Mouse (Mus musculus) natural killer cell, adult 2 months (primary cell): Measurements from ENCODE around the gene C130026I21Rik.
"Not testable (repeated sequence)": the region's sequence is repeated elsewhere in the genome, so short reads cannot be mapped to it uniquely, and the experiment has no call there.

ENCODE experiments used
- DNase-seq, 2 experiments: peaks; one replicate each; pipeline ENCODE4 v3.0.0; 2022; ENCODE audit warnings: low spot score in 2 of 2

The C130026I21Rik gene

DNA sequence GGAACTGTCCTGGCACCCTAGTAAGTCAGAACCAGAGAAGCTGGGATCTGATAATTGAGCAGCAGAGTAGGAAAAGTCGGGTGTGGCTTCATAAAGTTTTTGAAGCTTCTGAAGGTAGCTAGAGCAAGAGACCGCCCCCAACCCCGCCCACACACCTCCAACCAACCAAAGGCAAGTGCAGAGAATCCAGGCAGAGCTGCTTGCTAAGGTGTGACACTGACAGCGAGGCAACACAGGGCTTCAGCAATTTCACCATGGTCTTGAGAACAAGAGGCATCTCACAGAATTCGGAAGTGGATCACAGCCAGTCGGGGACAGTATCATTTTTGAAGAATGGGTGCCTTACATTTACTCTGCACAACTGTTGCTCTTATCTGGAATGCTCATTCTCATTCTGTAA lies at the start of gene C130026I21Rik:
Gene C130026I21Rik (minus strand): TSS at position 101 of the 400 bp plus-strand sequence.
- DNase-seq, result not testable (repeated sequence)

DNA sequence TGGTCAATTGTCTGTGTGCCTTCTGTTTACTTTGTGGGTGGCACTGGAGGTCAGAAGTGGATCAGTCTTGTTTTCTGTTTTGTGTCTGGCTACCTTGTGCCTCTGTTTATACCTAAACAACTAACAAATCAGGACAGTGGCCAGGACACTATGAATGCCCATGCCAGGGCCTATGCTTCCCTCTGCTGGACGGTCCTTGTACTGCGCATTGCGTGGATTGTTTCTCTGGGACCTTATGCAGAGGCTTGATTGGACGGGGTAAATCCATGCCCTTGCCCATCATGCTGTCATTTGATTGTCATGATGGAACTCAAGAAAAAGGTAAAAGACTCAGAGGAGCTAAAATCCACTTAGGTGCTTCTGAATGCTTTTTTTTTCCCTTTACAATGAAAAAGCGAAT lies 16.7 kb upstream of the C130026I21Rik start:
- DNase-seq, result peak in 1 of 2 experiments; percentile 46

DNA sequence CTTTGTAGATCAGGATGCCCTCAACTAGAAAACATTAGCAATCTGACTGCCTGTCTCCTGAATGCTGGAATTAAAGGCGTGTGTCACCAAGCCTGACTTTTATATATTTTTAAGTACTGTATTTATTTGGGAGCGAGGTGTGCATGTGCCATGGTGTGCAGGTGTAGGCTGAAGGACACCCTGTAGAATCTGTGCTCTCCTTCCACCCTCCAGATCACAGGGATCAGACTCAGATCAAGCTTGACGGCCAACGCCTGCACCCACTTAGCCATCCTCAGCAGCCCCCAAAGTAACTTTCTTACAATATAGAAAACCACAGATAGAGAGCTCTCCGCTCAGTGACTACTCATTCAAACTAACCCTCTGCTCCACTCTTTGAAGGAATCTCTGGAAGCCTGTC lies 6.1 kb upstream of the C130026I21Rik start:
- not testable (repeated sequence) for DNase-seq

DNA sequence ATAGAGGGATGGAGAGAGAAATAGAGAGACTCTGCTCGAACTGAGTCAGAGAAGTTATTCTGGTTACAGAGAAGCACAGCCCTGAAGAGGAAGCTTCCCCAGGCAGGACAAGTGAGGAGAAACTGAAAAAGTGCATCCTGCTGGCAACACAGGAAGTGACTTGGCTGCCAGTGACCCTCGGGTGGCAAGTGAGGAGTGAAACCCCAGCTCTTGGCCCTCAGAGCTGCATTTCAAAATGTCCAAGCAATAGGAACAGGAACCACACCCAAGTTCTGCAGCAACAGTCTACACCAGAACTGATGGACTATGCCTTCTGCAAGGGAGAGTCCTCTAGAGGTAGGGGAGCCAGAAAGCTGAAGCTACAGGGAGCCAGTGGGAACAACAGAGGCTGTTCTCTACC lies 11.7 kb downstream of the C130026I21Rik start:
- peak in 1 of 2 experiments; percentile 31 for DNase-seq

DNA sequence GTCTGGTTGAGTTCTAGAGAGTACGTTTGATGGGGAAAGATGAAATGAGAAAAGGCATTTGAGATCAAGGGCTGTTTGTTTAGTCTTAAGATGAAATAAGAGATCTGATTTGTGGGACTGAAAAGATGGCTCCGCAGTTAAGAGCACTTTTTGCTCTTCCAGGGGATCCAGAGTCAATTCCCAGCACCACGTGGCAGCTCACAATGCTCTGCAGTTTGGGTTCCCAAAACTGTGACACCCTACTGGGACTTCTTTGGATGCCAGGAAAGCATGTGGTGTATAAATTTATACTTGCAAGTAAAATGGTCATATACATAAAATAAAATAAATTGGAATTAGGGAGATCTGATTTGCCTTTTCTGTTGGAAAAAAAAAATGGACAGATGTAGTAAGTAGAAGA lies 15.1 kb downstream of the C130026I21Rik start:
- DNase-seq, result not testable (repeated sequence)

DNA sequence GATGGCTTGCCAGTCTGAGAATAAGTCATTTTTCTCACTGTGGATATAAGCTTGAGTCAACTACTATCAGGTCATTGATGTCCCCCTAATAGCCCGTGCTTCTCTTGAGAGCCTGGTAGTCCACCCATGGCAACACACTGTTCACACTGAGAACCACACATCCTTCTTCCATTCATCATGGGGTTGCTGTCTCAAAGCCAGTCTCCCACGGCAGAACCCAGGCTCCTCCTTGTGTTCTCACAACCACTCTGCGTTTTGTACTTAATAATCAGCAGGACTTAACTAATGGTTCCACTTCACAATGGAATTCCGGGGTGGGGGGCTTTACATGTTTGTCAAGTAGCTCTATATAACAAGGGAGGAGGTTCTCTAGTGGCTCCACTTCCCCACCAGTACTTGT lies 19.2 kb downstream of the C130026I21Rik start:
- not testable (repeated sequence) for DNase-seq

DNA sequence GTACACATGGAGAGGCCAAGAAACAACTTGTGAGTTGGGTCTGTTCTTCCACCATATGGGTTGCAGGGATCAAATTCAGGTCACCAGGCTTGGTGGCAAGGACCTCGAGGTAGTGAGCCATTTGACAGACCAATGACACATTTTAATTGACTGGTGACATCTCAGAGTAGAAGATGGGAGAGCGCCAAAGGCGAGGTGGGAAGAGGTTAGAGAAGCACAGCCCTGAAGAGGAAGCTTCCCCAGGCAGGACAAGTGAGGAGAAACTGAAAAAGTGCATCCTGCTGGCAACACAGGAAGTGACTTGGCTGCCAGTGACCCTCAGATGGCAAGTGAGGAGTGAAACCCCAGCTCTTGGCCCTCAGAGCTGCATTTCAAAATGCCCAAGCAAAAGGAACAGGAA lies 21.4 kb downstream of the C130026I21Rik start:
- DNase-seq, result not testable (repeated sequence)

DNA sequence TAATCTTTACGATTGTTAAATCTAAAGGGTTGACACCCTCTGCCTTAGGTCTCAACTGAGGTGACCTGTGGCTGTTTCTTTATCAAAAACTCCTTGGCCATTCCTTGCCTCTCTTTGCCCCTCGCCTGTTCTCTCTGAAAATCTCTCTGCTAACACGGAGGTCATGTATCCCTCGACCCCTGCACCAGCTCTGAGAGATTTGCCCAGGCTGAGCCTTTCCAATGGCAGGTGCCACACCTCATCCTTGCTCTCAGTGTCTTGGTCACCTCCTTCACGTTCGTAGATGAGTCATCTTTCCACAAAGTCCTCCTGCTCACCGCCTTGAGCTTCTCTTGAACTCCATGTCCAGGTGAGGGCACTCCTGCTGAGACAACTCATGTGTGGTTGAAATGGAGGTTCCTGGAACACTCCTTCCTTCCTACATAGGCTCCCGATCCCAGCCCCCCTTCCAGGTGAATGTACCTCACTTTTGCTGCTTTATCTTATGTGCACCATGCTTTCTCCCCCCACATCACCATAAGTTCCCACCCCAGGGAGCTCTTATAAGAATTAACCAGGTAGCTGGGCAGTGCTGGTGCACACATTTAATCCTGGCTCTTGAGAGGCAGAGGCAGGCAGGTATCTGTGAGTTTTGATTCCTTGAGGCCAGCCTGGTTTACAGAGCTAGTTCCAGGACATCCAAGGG lies 23.4 kb downstream of the C130026I21Rik start:
- not testable (repeated sequence) for DNase-seq

DNA sequence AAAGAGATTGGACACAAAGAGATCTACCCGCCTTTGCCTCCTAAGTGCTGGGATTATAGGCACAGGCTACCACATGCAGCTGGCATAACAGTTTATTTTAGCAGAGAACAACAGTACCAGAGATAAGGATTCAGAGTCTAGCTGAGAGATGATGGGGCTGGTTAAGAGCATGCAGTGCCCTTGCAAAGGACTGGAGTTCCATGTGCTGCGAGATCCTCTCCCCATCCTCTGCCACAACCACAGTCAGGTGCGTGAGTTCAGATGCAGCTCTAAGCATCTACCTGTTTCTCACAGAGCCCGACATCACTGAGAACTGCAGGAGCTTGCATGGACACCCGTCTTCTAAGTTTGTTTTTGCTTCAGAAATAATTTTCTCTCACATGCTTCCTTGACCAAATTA lies 24.1 kb downstream of the C130026I21Rik start:
- DNase-seq, result not testable (repeated sequence)

DNA sequence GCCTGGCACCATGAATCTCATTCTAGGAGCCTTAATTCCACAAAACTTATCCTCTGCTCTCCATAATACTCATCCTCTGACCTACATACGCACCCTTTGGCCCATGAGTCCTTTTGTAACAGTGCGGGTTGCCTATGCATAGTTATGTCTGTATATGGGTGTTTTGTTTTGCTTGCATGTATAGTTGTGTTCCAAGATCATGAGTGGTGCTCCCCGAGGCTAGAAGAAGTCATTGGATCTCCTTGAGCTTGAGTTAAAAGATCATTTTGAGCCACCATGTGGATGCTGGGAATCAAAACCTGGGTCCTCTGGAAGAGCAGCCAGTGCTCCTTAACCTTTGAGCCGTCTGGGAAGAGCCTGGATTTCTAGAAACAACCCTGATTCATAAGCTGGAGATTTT lies 25.4 kb downstream of the C130026I21Rik start:
- not testable (repeated sequence) for DNase-seq

DNA sequence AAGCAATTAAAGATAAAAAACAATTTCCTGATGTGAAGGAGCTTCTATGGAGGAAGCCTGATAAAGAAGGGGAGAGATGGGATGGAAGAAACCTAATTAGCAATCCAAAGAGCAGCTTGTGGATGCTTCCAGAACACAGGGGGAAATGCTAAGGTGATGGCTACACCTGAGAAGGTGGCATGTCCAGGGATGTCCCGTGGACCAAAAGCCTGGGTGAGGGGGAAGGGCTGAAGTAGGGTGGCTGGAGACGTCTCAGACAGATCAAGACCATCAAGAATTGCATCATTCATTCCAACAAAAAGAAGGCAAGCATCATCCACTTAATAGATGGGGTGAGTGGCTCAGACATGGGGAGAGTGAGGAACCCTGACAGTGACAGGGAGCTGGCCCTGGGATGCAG lies 27.3 kb downstream of the C130026I21Rik start:
- not testable (repeated sequence) for DNase-seq

DNA sequence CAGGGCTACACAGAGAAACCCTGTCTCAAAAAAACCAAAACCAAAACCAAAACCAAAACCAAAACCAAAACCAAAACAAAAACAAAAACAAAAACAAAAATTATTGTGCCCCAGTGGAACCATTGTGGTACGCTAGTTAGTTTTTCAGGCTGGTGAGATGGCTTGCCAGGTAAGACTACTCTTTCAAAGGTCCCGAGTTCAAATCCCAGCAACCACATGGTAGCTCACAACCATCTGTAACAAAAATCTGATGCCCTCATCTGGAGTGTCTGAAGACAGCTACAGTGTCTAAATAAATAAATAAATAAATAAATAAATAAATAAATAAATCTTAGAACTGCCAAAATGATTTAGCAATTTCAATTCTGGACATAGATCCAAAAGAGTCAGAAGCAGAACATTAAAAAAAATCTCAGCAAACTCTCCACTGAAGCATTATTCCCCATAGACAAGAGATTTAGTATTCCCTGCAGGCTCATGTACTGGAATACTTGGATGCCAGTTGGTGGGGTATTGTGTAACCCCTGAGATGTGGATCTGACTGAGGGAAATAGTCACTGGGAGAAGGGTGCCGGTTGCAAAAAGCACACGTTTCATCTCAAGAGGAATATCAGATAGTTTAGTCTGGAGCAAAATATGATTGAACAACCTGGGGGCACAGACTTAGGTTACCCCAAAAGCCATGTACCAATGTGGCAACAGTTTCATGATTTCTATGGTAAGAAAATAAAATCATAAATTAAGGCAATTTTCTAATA lies 31.2 kb downstream of the C130026I21Rik start:
- not testable (repeated sequence) for DNase-seq

DNA sequence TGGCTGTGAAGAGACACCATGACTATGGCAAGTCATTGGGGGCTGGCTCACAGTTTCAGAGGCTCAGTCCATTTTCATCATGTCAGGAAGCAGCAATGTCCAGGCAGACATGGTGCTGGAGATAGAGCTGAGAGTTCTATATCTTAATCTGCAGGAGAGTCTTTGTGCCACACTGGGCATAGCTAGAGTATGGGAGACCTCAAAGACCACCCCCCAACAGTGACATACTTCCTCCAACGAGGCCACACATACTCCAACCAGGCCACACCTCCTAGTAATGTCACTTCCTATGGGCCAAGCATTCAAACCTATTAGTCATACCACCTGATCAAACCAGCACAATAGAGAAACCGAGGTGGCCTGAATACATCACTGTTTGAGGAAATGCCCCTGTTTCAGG lies 63.8 kb downstream of the C130026I21Rik start:
- not testable (repeated sequence) for DNase-seq

DNA sequence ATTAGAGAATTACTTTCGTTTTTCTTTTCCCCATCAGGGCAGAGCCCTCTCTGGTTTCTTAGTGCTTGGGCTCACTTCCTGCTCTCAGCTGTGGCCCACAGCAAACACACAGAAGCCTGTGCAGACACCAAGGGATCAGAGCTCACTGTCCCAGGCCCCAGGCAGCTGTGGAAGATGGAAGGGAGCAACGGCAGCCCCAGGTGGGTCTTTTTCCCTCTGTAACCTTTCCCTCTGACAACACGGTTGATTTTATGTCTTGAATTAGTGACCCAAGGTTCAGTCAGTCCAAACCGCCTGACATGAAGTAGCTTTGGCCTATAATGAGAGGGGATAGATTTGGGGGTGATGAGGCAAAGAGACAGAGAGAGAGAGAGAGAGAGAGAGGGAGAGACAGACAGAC lies 70.8 kb downstream of the C130026I21Rik start:
- DNase-seq, result not testable (repeated sequence)

DNA sequence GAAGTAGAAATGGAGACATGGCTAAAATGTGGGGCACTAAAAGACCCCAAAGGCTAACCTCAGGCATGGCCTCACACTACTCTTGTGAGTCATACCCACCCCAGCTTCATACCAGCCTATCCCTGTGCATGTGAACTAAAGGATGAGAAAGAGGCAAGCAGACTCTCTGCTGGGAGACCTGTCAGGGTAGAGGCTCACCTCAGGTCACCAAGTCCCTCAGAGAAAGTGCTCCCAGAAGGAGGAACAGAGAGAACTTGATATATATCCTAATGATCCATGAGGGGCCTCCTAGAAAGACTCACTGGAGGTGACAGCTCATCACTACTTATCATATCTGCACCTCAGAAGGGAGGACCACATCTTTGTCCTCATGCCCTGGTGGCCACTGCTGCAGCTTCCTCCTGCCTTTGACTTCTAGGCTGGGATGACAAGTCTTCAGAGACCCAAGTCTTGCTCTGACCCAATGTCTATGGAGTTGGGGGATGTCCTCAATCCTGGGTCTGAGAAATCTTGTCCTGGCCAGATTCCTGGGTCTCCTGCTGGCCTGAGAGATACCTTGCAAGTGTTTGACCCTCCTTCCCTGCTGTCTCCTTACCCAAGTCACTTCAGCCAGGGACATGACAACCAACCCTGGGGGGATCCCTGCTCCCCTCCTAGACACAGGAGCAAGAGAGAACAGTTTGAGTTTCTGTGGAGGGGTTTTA lies 71.6 kb downstream of the C130026I21Rik start:
- not testable (repeated sequence) for DNase-seq

DNA sequence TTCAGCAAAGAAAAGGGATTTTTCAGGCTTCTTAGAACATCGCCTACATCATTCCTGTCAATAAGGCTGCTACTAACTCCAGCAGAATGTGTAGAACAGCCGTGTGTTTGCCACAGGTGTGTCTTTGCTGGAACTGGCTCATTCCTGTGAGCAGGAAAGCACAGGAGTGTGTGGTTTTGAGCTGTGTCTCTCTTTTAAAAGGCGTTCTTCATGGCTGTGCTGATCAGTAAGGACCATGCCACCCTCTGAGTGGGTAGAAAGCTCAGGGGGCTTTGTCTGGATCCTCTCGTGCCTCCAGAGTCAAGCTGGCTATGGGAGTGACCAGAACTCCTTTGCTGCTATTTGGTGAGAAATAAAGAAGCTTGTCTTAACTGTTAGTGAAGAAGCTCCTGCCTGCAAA lies 73.6 kb downstream of the C130026I21Rik start:
- not testable (repeated sequence) for DNase-seq

DNA sequence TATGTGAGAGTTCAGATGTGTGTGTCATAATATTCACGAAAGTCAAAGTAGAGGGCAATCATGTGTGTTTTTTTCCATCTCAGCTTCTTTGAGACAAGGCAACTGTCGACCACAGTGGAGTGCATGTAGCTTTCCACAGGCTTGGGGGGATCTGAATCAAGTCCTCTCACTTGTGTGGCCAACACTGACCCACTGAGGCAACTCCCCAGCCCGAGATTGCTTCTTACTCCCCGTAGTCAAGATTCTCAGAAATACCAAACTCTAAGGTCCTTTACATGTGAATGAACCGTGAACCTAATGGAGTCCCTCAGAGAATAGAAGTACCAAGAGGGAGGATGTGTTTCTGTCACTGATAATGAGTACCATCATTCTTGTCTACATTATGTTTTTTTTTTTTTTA lies 76.6 kb downstream of the C130026I21Rik start:
- not testable (repeated sequence) for DNase-seq

DNA sequence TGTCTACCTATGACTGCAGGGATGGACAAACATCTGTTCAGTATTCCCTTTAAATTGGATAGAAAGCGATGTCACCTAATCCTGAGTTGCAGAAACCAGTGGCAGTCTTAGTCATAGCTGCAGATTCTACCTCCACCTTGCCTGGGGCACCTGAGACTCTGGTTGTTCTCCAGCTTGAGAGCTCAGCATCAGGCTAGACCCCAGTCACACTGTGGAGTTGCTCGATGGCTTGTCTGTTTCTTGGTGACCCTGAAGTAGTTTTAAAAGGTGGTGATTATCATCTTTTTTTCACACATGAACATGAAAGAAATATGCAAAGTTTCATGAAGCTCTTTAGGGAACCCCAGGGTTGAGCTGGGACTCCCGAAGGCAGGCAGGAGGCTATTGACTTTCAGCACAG lies 88.4 kb downstream of the C130026I21Rik start:
- not testable (repeated sequence) for DNase-seq

DNA sequence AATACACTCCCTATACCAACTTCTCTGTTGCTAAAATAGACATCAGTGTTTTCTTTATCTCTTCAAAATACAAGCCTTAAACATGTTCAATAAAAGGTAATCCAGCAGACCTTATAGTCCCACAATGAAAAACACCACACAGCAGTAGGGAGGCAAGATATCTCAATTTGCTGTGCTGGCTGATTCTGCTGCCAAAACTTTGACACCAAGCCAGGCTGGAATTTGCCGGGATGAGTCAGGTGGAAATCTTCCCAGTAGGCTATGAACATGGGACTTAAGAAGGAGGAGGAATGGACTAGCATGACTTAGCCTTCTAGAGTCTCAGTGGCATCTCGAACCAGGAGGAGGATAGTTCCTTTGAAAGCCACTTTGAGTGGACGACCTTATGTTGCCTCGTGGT lies 91.4 kb downstream of the C130026I21Rik start:
- not testable (repeated sequence) for DNase-seq

DNA sequence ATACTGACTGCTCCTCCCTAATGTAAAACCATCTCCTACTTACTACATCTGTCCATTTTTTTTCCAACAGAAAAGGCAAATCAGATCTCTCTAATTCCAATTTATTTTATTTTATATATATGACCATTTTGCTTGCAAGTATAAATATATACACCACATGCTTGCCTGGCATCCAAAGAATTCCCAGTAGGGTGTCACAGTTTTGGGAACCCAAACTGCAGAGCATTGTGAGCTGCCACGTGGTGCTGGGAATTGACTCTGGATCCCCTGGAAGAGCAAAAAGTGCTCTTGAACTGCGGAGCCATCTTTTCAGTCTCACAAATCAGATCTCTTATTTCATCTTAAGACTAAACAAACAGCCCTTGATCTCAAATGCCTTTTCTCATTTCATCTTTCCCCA lies 107.5 kb downstream of the C130026I21Rik start:
- DNase-seq, result not testable (repeated sequence)

DNA sequence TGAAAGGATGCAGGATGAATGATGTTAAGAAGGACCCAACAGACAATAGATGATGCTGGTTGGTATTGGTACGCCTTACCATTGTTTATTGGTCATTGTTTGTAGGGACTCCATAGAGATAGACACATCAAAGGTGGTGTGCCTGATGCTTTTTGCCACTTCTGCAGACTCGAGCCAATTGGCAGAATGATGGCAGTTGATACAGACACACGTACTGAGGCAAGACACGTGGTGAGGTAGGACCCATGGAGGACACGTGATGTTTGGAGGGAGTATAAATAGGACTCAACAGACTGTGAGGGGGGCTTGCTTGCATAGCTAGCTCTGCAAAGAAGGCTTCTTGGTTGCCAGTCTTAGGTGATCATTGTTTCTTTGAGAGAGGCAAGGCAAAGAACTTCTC lies 115.2 kb downstream of the C130026I21Rik start:
- not testable (repeated sequence) for DNase-seq

DNA sequence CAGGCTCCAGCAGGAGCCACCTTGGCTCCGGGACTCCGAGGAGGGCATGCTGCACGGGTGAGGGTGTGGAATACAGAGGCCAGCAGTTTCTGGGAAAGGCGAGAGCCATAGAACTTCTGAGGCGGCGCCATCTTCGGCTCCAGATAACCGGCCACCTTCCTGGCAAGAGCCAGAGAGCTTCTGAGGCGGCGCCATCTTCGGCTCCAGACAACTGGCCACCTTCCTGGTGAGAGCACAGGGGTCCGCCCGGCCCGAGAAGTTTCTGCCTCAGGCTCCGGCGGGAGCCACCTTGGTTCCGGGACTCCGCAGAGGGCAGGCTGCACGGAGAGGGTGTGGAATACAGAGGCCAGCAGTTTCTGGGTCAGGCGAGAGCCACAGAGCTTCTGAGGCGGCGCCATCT lies 136.7 kb downstream of the C130026I21Rik start:
- DNase-seq, result not testable (repeated sequence)
